Mouse (Mus musculus) neural tube, embryonic 15.5 days (tissue): ENCODE measurements at regions not wholly inside any gene's neighbourhood (a gene's known extent, or its start where the extent isn't known, plus 50 kb on each side); places are given as distances from the start of the nearest gene placed in this dataset.

ENCODE experiments used
- ATAC-seq: fragments of 200-750 bp; cut with Nextera tagmentation; 2 replicates; pipeline ENCODE4 v1.8.0; 2017; ENCODE audit warnings: mild to moderate bottlenecking, moderate TSS enrichment, moderate library complexity; ENCODE audit not compliant: low FRiP score
- H3K27ac ChIP-seq: fragments of 300-500 bp; sonication (generic); replicated peaks from 2 replicates; pipeline ENCODE4 v1.5.1; 2015; ENCODE audit warnings: mild to moderate bottlenecking, inconsistent platforms
- H3K27me3 ChIP-seq: fragments of 300-500 bp; sonication (generic); replicated peaks from 2 replicates; pipeline ENCODE4 v1.6.1; 2015; ENCODE audit warnings: inconsistent platforms
- H3K36me3 ChIP-seq: fragments of 300-500 bp; sonication (generic); 2 replicates; pipeline ENCODE4 v1.6.1; 2015; ENCODE audit warnings: inconsistent platforms
- H3K4me1 ChIP-seq: fragments of 300-500 bp; sonication (generic); 2 replicates; pipeline ENCODE4 v1.6.1; 2015; ENCODE audit warnings: inconsistent platforms
- H3K4me2 ChIP-seq: fragments of 300-500 bp; sonication (generic); 2 replicates; pipeline ENCODE4 v1.6.1; 2015; ENCODE audit warnings: inconsistent platforms, mild to moderate bottlenecking, moderate library complexity
- H3K4me3 ChIP-seq: fragments of 300-500 bp; sonication (generic); replicated peaks from 2 replicates; pipeline ENCODE4 v1.5.1; 2015; ENCODE audit warnings: mild to moderate bottlenecking, inconsistent platforms
- H3K9ac ChIP-seq: fragments of 300-500 bp; sonication (generic); replicated peaks from 2 replicates; pipeline ENCODE4 v1.6.1; 2015; ENCODE audit warnings: mild to moderate bottlenecking, inconsistent platforms
- H3K9me3 ChIP-seq: fragments of 300-500 bp; sonication (generic); replicated peaks from 2 replicates; pipeline ENCODE4 v1.6.1; 2016; ENCODE audit warnings: inconsistent platforms
- WGBS: fragments of 180-500 bp; shearing (Covaris S2); methylation state at CpG from one replicate; pipeline ENCODE4 v1.1.7; 2015; ENCODE audit warnings: mixed read lengths; 5-methylcytosine and 5-hydroxymethylcytosine counted together

GRCm38 (mm10) chr1:51528671-51529070 lies 50.4 kb upstream of the Nabp1 start:
- Histone ChIP-seq H3K27me3 (no peaks in the 10 kb centered on the region), H3K27ac (no peak overlapping the region), H3K9ac (no peak overlapping the region), H3K36me3 (no peaks in the 10 kb centered on the region), H3K4me1 (no peaks in the 10 kb centered on the region), H3K4me3 (no peak overlapping the region), H3K4me2 (no peak overlapping the region), H3K9me3 (no peaks in the 10 kb centered on the region)
- no peak for ATAC-seq
- 88% methylated on average over 1 of the region's 1 CpGs for WGBS
